Mouse (Mus musculus) hindbrain, embryonic 10.5 days (tissue): ENCODE data around the gene Vangl2. TPM values are rescaled to one million over a fixed set of nuclear protein-coding genes. Genes with fewer than 3 reads are reported as not detected.
"Not testable (repeated sequence)": the region's sequence is repeated elsewhere in the genome, so short reads cannot be mapped to it uniquely, and the experiment has no call there.

Experiments
- DNase-seq: peaks from one replicate; pipeline ENCODE4 v3.0.0-alpha.2; 2017; ENCODE audit warnings: low spot score
- H3K27ac ChIP-seq: fragments of 300-500 bp; sonication (generic); 2 replicates; pipeline ENCODE4 v1.5.1; 2016; ENCODE audit warnings: mild to moderate bottlenecking, moderate library complexity
- H3K27me3 ChIP-seq: fragments of 300-500 bp; sonication (generic); 2 replicates; pipeline ENCODE4 v1.6.1; 2016; ENCODE audit warnings: mild to moderate bottlenecking; ENCODE audit not compliant: poor library complexity, insufficient read depth, severe bottlenecking
- H3K36me3 ChIP-seq: fragments of 300-500 bp; sonication (generic); 2 replicates; pipeline ENCODE4 v1.6.1; 2016; ENCODE audit warnings: mild to moderate bottlenecking, moderate library complexity
- H3K4me1 ChIP-seq: fragments of 300-500 bp; sonication (generic); replicated peaks from 2 replicates; pipeline ENCODE4 v1.6.1; 2016; ENCODE audit warnings: mild to moderate bottlenecking
- H3K4me3 ChIP-seq: fragments of 300-500 bp; sonication (generic); 2 replicates; pipeline ENCODE4 v1.5.1; 2016; ENCODE audit warnings: mild to moderate bottlenecking, moderate library complexity
- H3K9me3 ChIP-seq: fragments of 300-500 bp; sonication (generic); 2 replicates; pipeline ENCODE4 v1.6.1; 2016; ENCODE audit warnings: mild to moderate bottlenecking, moderate library complexity
- WGBS: fragments of 180-500 bp; shearing (Covaris S2); methylation state at CpG from one replicate; pipeline ENCODE4 v1.1.7; 2016; 5-methylcytosine and 5-hydroxymethylcytosine counted together
- polyA plus RNA-seq: library from polyadenylated mRNA; unstranded; fragments of >200 nt; fragmentation: Nextera tagmentation; extraction: Ambion mirVana; gene quantifications from 2 replicates; pipeline ENCODE4 v1.2.1, GENCODE M21; 2016

Gene Vangl2
- polyA plus RNA-seq, 1 experiment from 2014 or later, result 72.6 TPM

DNA sequence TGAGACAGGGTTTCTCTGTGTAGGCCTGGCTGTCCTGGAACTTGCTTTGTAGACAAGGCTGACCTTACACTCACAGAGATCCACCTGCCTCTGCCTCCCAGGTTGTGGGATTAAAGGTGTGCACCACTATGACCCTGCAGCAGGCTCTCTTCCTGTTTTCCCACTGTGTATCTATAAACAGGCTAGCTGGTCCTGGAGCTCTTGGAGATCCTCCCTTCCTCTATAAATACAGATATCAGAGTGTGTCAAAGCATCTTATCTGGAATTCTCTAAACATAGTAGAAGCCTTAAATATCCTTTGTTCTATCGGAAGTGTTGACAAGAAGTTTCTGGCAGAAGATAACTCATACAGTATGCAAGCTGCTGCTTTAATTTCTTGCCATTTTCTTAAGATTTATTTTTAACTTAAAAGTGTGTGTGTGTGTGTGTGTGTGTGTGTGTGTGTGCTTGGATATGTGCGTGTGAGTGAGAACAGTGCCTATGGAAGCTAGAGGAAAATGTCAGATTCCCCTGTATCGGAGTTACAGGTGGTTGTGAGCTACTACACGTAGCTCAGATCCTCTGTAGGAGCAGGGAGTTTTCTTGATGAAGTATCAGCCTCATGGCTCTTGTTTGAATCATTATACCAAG lies 35.2 kb downstream of the Vangl2 start:
- H3K4me3 ChIP-seq, result no peak overlapping the region
- peaks cover 8% of the 10 kb centered on the region; the same call in 1 of the 2 replicates for H3K9me3 ChIP-seq
- no peak overlapping the region for H3K27ac ChIP-seq
- no peaks in the 10 kb centered on the region for H3K27me3 ChIP-seq
- 85% methylated on average over 4 of the region's 4 CpGs for WGBS
- DNase-seq, result no peak
- H3K4me1 ChIP-seq, result no peaks in the 10 kb centered on the region
- no peaks in the 10 kb centered on the region for H3K36me3 ChIP-seq

- no peak overlapping the region for H3K4me3 ChIP-seq
Observed at GRCm38 (mm10) chr1:171991883-171992282, 36.4 kb downstream of the Vangl2 start.

GRCm38 (mm10) chr1:171984121-171984520 lies 44.1 kb downstream of the Vangl2 start:
- Histone ChIP-seq H3K4me1 (no peaks in the 10 kb centered on the region), H3K36me3 (no peaks in the 10 kb centered on the region), H3K27ac (no peak overlapping the region), H3K4me3 (no peak overlapping the region), H3K27me3 (no peaks in the 10 kb centered on the region), H3K9me3 (peaks cover 8% of the 10 kb centered on the region; the same call in 1 of the 2 replicates)
- no peak for DNase-seq
- WGBS, result 88% methylated on average over 1 of the region's 1 CpGs

More at GRCm38 (mm10) chr1:171991883-171992282, 36.4 kb downstream of the Vangl2 start:
- peaks cover 8% of the 10 kb centered on the region; the same call in 1 of the 2 replicates for H3K9me3 ChIP-seq
- H3K27ac ChIP-seq, result no peak overlapping the region
- H3K4me1 ChIP-seq, result no peaks in the 10 kb centered on the region
- no peaks in the 10 kb centered on the region for H3K36me3 ChIP-seq
- H3K27me3 ChIP-seq, result no peaks in the 10 kb centered on the region
- no peak for DNase-seq
- 93% methylated on average over 2 of the region's 2 CpGs for WGBS

DNA sequence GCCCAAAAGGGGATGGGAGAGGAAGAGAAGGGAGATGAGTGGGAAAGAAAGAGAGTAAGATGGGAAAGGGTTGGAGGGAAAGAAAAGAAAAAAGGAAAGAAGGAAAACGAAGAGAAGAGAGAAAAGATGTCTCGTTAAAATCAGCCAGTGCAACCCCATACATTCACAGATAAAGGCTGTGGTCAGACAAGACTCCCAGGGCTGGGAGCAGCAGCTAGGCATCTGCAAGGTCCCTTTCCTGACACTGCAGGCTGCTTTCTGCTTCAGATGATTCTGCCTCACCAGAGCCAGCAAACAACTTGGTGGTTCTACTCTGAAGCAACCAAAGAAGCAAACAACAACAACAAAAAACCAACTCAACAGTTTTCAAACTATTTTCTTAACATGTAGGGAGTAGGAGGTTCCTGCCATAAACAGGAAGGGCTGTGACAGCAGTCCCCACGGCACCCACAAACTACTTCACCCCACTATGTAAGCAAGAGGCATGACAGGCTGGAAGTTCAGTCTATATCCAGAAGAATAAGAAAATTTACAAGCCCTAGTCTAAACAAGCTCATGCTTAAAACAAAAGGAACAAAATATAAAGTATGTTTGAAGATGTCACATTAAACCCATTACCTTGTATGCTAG lies 44.8 kb downstream of the Vangl2 start:
- no peak overlapping the region for H3K27ac ChIP-seq
- peaks cover 5% of the 10 kb centered on the region; the same call in 1 of the 2 replicates for H3K9me3 ChIP-seq
- no peaks in the 10 kb centered on the region for H3K36me3 ChIP-seq
- H3K27me3 ChIP-seq, result no peaks in the 10 kb centered on the region
- no peak for DNase-seq
- WGBS, result 75% methylated on average over 3 of the region's 3 CpGs
- no peak overlapping the region for H3K4me3 ChIP-seq
- H3K4me1 ChIP-seq, result no peaks in the 10 kb centered on the region

DNA sequence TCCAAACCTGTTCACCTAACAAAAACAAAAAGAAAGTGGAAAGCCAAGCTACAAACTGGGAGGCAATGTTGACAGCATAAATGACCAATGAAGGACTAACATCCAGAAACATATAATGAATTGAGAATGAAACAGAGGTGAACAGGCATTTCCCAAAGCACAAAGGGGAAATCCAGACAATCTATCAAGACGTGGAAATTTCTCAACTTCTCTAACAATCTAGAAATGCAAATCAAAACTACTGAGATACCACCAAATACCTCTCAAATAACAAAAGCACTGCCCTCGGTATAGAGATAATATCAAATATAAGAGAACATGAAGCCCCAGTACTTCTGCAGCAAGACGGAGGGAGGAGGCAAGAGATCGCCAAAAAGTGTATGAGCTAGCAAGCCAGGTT lies 45.5 kb downstream of the Vangl2 start:
- Histone ChIP-seq H3K9me3 (no peaks in the 10 kb centered on the region), H3K4me3 (no peak overlapping the region), H3K4me1 (no peaks in the 10 kb centered on the region), H3K27me3 (no peaks in the 10 kb centered on the region), H3K36me3 (no peaks in the 10 kb centered on the region), H3K27ac (no peak overlapping the region)
- DNase-seq, result no peak
- 78% methylated on average over 4 of the region's 4 CpGs for WGBS

DNA sequence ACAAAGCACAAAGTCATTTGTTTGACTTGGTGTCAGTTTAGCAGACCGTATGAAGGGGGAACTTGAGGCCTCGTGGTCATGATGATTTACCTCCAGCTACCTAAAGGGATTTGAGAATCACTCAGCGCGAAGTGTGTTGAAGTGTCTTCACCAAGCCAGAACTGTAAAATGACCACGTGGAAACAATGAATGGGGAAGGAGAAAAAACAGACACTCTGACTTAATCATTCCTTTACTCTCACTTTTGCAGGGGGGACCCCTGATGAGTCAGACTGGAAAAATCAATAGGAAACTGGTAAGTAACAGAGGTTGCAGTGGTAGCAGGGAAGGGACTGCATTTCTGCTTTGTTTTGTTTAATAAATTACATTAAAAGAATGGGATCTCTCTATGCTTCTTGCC lies 46.1 kb downstream of the Vangl2 start:
- H3K4me1 ChIP-seq, result no peaks in the 10 kb centered on the region
- H3K4me3 ChIP-seq, result no peak overlapping the region
- no peaks in the 10 kb centered on the region for H3K9me3 ChIP-seq
- H3K27ac ChIP-seq, result no peak overlapping the region
- WGBS, result 79% methylated on average over 5 of the region's 5 CpGs
- H3K36me3 ChIP-seq, result no peaks in the 10 kb centered on the region
- no peaks in the 10 kb centered on the region for H3K27me3 ChIP-seq
- no peak for DNase-seq

DNA sequence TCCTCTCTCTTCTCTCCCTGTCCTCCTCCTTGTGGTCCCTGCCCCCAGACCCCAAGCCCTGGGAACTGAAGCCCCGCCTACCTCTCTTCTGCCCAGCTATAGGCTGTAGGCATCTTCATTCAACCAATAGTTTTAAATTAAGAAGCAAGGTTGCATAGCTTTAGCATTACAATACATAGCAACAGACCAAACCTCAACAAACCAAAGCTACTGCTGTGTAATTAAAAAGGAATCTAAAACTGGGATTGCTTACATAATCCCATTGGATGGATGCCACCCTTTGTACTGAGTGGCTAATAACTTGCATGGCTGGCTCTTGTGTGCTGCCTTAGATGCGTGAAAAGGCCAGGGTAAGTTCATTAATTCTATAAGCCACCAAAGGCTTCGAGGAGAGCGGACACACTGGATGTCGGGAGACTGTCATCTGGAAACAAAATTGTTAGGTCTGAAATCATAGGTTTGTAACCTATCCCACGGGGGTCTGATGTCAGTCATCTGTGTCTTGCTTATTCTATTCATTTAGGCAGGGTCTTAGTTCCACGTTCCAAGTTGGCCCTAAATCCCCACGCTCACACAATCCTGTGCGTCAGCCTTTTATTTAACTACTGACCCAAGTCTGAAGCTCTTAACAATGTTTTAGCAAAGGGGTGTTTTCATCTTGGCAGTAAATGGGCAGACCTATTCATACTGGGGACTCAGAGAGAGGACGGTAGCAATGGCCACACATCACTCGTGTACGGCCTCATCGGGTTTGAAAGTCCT lies 48.1 kb downstream of the Vangl2 start:
- Histone ChIP-seq H3K36me3 (no peaks in the 10 kb centered on the region), H3K4me3 (no peak overlapping the region), H3K27ac (no peak overlapping the region), H3K9me3 (no peaks in the 10 kb centered on the region), H3K27me3 (no peaks in the 10 kb centered on the region), H3K4me1 (no peaks in the 10 kb centered on the region)
- 87% methylated on average over 13 of the region's 13 CpGs for WGBS
- no peak for DNase-seq

DNA sequence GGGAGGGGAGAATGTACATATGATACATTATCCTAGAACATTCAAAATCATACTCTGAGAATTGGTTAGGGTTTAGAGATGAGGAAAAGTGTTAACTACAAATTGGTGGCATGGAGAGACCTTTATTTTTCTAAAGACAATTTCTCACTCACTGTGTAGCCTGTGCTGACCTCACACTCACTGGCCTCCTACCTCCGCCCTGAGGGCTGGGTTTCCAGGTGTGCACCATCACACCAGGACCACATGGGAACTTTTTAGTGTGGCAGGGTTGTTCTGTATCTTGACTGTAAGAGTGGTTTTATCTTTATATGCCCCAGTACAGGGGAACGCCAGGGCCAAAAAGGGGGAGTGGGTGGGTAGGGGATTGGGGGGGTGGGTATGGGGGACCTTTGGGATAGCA lies 50.4 kb downstream of the Vangl2 start:
- no peaks in the 10 kb centered on the region for H3K9me3 ChIP-seq
- WGBS, result 89% methylated on average over 2 of the region's 2 CpGs
- H3K27ac ChIP-seq, result no peak overlapping the region
- DNase-seq, result no peak
- no peak overlapping the region for H3K4me3 ChIP-seq
- H3K36me3 ChIP-seq, result no peaks in the 10 kb centered on the region
- H3K27me3 ChIP-seq, result no peaks in the 10 kb centered on the region
- H3K4me1 ChIP-seq, result no peaks in the 10 kb centered on the region

- H3K27me3 ChIP-seq, result no peaks in the 10 kb centered on the region
- WGBS, result 94% methylated on average over 14 of the region's 14 CpGs
- no peaks in the 10 kb centered on the region for H3K9me3 ChIP-seq
- no peak for DNase-seq
- H3K36me3 ChIP-seq, result no peaks in the 10 kb centered on the region
- H3K4me3 ChIP-seq, result no peak overlapping the region
- H3K27ac ChIP-seq, result no peak overlapping the region
- no peaks in the 10 kb centered on the region for H3K4me1 ChIP-seq
Observed at GRCm38 (mm10) chr1:171976826-171977539, 51.3 kb downstream of the Vangl2 start.

GRCm38 (mm10) chr1:171975831-171976230 lies 52.4 kb downstream of the Vangl2 start:
- Histone ChIP-seq H3K27me3 (no peaks in the 10 kb centered on the region), H3K36me3 (no peaks in the 10 kb centered on the region), H3K27ac (no peak overlapping the region), H3K9me3 (no peaks in the 10 kb centered on the region), H3K4me3 (no peak overlapping the region), H3K4me1 (peaks cover 6% of the 10 kb centered on the region)
- 84% methylated on average over 4 of the region's 4 CpGs for WGBS
- no peak for DNase-seq

DNA sequence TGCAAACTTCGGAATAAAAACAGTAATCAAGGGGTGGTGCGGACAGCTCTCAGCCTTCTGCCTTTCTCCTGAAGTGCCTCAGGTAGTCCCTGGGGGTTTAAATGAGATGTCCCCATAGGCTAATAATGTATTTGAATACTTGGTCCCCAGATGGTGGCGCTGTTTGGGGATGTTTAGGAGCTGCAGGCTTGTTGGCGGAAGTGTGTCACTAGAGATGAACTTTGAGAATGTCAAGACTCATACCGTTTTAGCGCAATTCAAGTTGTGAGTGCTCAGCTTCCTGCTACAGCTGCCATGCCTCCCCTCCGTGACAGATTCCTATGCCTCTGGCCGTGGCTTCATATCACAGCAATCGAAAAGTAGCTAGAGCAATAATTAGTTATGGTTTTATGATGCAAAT lies 52.9 kb downstream of the Vangl2 start:
- Histone ChIP-seq H3K27me3 (no peaks in the 10 kb centered on the region), H3K4me3 (no peak overlapping the region), H3K9me3 (no peaks in the 10 kb centered on the region), H3K27ac (no peak overlapping the region), H3K36me3 (no peaks in the 10 kb centered on the region), H3K4me1 (peaks cover 10% of the 10 kb centered on the region)
- DNase-seq, result no peak
- 92% methylated on average over 9 of the region's 9 CpGs for WGBS

- peaks cover 13% of the 10 kb centered on the region for H3K4me1 ChIP-seq
- 95% methylated on average over 2 of the region's 2 CpGs for WGBS
- not testable (repeated sequence) for H3K27ac ChIP-seq, H3K27me3 ChIP-seq, H3K36me3 ChIP-seq, DNase-seq, H3K4me3 ChIP-seq, H3K9me3 ChIP-seq
Observed at GRCm38 (mm10) chr1:171974361-171974760, 53.9 kb downstream of the Vangl2 start.
